12 mouse cellular contexts compared by ENCODE assay signal in genomic region chr5:35879199-35879598, GRCm38 (mm10). TPM values are rescaled to one million over a fixed set of nuclear protein-coding genes. Genes with fewer than 3 reads are reported as not detected.
DNase-seq lines count a peak whose midpoint lies in the region; ATAC-seq and TF ChIP-seq lines count a peak whose summit lies in the region.
"Had no signal": no experiment of that assay in that cellular context is flagged by ENCODE, and none has a peak within 500 bp of the region (broad histone marks: within the 10 kb centered on the region; RNA-seq: fewer than 3 reads in every experiment).

No protein-coding gene starts in this region.

- no peaks in the 10 kb centered on the region for H3K9me3 ChIP-seq in heart, postnatal 0 days (replicated peaks; ENCODE audit: control insufficient read depth, low read length)
- no peaks in the 10 kb centered on the region for H3K9me3 ChIP-seq in forebrain, embryonic 16.5 days (ENCODE audit: control insufficient read depth, low read length)
- H3K9me3 ChIP-seq: heart, embryonic 12.5 days; liver, embryonic 13.5 days had no signal

- H3K27me3 ChIP-seq in heart, postnatal 0 days (ENCODE audit: control insufficient read depth, insufficient read depth, low read length): no peaks in the 10 kb centered on the region
- no peaks in the 10 kb centered on the region for H3K27me3 ChIP-seq in forebrain, embryonic 16.5 days (replicated peaks; ENCODE audit: control insufficient read depth, insufficient read depth, low read length)
- H3K27me3 ChIP-seq: liver, embryonic 13.5 days had no signal

- intact Hi-C loops in heart, postnatal 14 days (cut with DNase I): no loop called here

- H3K36me3 ChIP-seq in heart, postnatal 0 days (replicated peaks; ENCODE audit: control insufficient read depth, insufficient read depth, low read length): no peaks in the 10 kb centered on the region
- no peaks in the 10 kb centered on the region for H3K36me3 ChIP-seq in forebrain, embryonic 16.5 days (ENCODE audit: control insufficient read depth, insufficient read depth)
- H3K36me3 ChIP-seq: heart, embryonic 12.5 days; liver, embryonic 13.5 days had no signal

- H3K9ac ChIP-seq in heart, postnatal 0 days (replicated peaks; ENCODE audit: low read depth, low read length): no peak overlapping the region
- no peak overlapping the region for H3K9ac ChIP-seq in forebrain, embryonic 16.5 days (replicated peaks; ENCODE audit: low read depth, low read length)
- H3K9ac ChIP-seq: heart, embryonic 12.5 days; liver, embryonic 13.5 days had no signal

- 53% methylated on average over 8 of the region's 8 CpGs for WGBS in heart, postnatal 0 days
- WGBS in forebrain, embryonic 16.5 days: 55% methylated on average over 8 of the region's 8 CpGs

- H3K4me1 ChIP-seq in heart, postnatal 0 days (ENCODE audit: control insufficient read depth, insufficient read depth): peaks cover 8% of the 10 kb centered on the region; the same call in 1 of the 2 replicates
- peaks cover 18% of the 10 kb centered on the region for H3K4me1 ChIP-seq in forebrain, embryonic 16.5 days (replicated peaks; ENCODE audit: control insufficient read depth, insufficient read depth, low read length)
- H3K4me1 ChIP-seq: liver, embryonic 13.5 days had no signal

- no peak for TF ChIP-seq EP300 in heart, postnatal 0 days (IDR thresholded peaks at IDR 0.05; ENCODE audit: low read depth)

- no peak for DNase-seq in heart, postnatal 0 days (ENCODE audit: low spot score)
- DNase-seq in heart, postnatal 4 days: no peak
- DNase-seq in layer of hippocampus, adult 9-11 months: peak; percentile 90
- peak; percentile 64 for DNase-seq in right cerebral cortex, postnatal 25 days
- DNase-seq in thymus, postnatal 0 days (ENCODE audit: low spot score): no peak
- no peak for DNase-seq in heart, postnatal 14 days
- DNase-seq: adrenal gland, postnatal 14 days; cerebellum, adult 8-10 months; liver, embryonic 13.5 days; retina, postnatal 1 day had no signal

- peak; percentile 17; the same call in 1 of the 2 replicates for ATAC-seq in heart, postnatal 0 days (ENCODE audit: insufficient read depth, low read depth)
- peak; percentile 96 for ATAC-seq in forebrain, embryonic 16.5 days

- H3K4me2 ChIP-seq in heart, postnatal 0 days (ENCODE audit: low read depth, low read length): no peak overlapping the region
- H3K4me2 ChIP-seq in forebrain, embryonic 16.5 days (ENCODE audit: low read length): no peak overlapping the region
- H3K4me2 ChIP-seq: heart, embryonic 12.5 days; liver, embryonic 13.5 days had no signal

- H3K27ac ChIP-seq in heart, postnatal 0 days (ENCODE audit: low read depth): no peak overlapping the region
- H3K27ac ChIP-seq in forebrain, embryonic 16.5 days (ENCODE audit: low read length): peak overlapping the region; percentile 67
- H3K27ac ChIP-seq: liver, embryonic 13.5 days had no signal

- no peak overlapping the region for H3K4me3 ChIP-seq in heart, postnatal 0 days (ENCODE audit: low read depth, low read length)
- H3K4me3 ChIP-seq in forebrain, embryonic 16.5 days (replicated peaks; ENCODE audit: low read length): no peak overlapping the region
- H3K4me3 ChIP-seq: heart, embryonic 12.5 days; liver, embryonic 13.5 days had no signal

- no peak for TF ChIP-seq CTCF in heart, postnatal 0 days (IDR thresholded peaks at IDR 0.05; ENCODE audit: low read depth)

RNA-seq across cellular contexts. Expression of gene Afap1, which starts 13.9 kb away (rescaled TPM):
- 25.9 and 30.3 TPM in 2 replicates for total RNA-seq in heart, postnatal 0 days (2014; rRNA removed; ENCODE audit: low replicate concordance)
- polyA plus RNA-seq in heart, postnatal 0 days (2015; fragmentation: Nextera tagmentation; extraction: Ambion mirVana): 13.6 and 14.9 TPM in 2 replicates
- total RNA-seq in heart, postnatal 4 days (2021): 10 to 100 TPM; 45.2 to 45.9 TPM
- 64.1 and 64.7 TPM in 2 replicates for polyA plus RNA-seq in forebrain, embryonic 16.5 days (2015; fragmentation: Nextera tagmentation; extraction: Ambion mirVana)
- 6.1 and 6.6 TPM in 2 replicates for polyA plus RNA-seq in thymus, postnatal 0 days (2015; fragmentation: Nextera tagmentation; extraction: Ambion mirVana)
- 10 to 100 TPM; 28.3 to 28.7 TPM for total RNA-seq in heart, postnatal 14 days (2021)

Comparison
In these comparisons a context has a peak if more than half of its experiments do, and no peak if none do; other contexts are left out.
1. DNase-seq: peak in layer of hippocampus, adult 9-11 months (single experiment) and right cerebral cortex, postnatal 25 days (single experiment); none in heart, postnatal 0 days (single experiment), heart, postnatal 4 days (single experiment), thymus, postnatal 0 days (single experiment) and heart, postnatal 14 days (0 of 2).